Mouse (Mus musculus): ENCODE data around the gene Nynrin. TPM values are rescaled to one million over a fixed set of nuclear protein-coding genes. Genes with fewer than 3 reads are reported as not detected.

Gene Nynrin
- polyA plus RNA-seq (2014; fragmentation: Nextera tagmentation; extraction: Ambion mirVana), result 12.0 and 12.2 TPM in 2 replicates

DNA sequence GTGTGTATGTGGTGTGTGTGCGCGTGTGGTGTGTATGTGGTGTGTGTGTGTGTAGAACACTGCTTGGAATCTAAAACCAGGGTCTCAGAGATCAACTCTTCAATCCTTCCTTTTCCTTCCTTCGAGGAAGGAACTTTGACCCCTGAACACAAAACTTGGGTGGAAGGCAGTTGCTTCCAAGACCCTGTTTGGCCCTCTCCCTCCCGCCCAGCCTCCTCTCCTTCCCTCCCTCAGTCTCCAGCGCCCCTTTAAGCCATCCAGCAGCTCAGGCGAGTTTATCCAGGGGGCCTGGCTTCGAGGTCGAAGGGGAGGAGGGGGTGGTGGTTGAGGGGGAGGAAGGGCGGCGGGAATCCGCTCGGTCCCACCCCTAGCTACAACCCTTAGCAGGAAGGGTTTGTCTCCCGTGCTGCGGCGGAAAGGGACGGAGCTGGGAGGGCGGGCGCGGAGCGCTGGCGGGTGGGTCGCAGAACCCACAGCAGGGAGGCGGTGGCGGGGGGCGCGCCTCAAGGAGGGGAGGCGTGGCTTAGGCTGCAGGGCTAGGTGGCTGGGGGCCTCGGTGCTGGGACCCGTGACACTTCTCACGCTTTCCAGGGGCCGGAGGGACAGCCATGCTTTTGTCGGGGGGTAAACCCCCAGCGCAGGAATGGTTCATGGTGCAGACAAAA is at the start of gene Nynrin:
Gene Nynrin (plus strand): TSS at position 390 of the 665 bp plus-strand sequence.
- DNase-seq (ENCODE audit: low spot score) (peak; percentile 80), ATAC-seq (replicated peaks; ENCODE audit: low FRiP score) (peak; percentile 77)
- H3K4me1 ChIP-seq (replicated peaks; ENCODE audit: control insufficient read depth, insufficient read depth, low read length), result peaks cover 47% of the 10 kb centered on the region
- peak within 1 kb of the TSS; percentile 87 for H3K4me2 ChIP-seq
- H3K27ac ChIP-seq (ENCODE audit: low read depth, low read length), result peak within 1 kb of the TSS; percentile 91
- peak within 1 kb of the TSS; percentile 63 for H3K4me3 ChIP-seq (ENCODE audit: low read depth, low read length)
- H3K36me3 ChIP-seq (ENCODE audit: control insufficient read depth, insufficient read depth, low read length), result no peaks in the 10 kb centered on the region
- H3K27me3 ChIP-seq (replicated peaks; ENCODE audit: control insufficient read depth, insufficient read depth, low read length), result no peaks in the 10 kb centered on the region; the same call in 1 of the 2 replicates
- H3K9me3 ChIP-seq (ENCODE audit: control insufficient read depth, low read length), result no peaks in the 10 kb centered on the region
- WGBS, result 4% methylated on average over 32 of the region's 33 CpGs
- peak within 1 kb of the TSS; percentile 74 for H3K9ac ChIP-seq (ENCODE audit: low read depth, low read length)

DNA sequence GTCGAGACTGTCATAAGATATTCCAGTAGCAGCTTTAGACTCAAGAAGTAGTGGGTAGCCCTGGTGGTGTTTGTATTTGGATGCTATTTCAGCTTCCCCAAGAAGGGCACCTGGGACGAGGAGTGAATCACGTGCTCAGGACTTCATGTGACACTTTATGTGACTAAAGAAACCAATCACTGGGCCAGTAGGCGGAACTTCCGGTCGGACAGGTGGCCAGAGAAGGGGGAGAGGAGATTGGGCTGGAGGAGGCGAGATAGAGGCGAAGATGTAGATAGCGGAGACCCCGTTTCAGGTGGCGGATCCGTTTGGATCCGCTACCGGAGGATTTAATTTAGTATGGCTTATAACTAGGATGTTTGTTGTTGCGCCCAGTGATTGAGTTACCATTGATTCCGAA is 38.9 kb upstream of the Nynrin start:
- Histone ChIP-seq H3K9me3 (ENCODE audit: control insufficient read depth, low read length) (no peaks in the 10 kb centered on the region), H3K27me3 (replicated peaks; ENCODE audit: control insufficient read depth, insufficient read depth, low read length) (no peaks in the 10 kb centered on the region), H3K4me3 (ENCODE audit: low read depth, low read length) (peak overlapping the region; percentile 42), H3K4me2 (peak overlapping the region; percentile 64), H3K36me3 (ENCODE audit: control insufficient read depth, insufficient read depth, low read length) (no peaks in the 10 kb centered on the region), H3K4me1 (replicated peaks; ENCODE audit: control insufficient read depth, insufficient read depth, low read length) (no peaks in the 10 kb centered on the region), H3K27ac (ENCODE audit: low read depth, low read length) (no peak overlapping the region), H3K9ac (ENCODE audit: low read depth, low read length) (no peak overlapping the region; the same call in 1 of the 2 replicates)
- WGBS, result 26% methylated on average over 16 of the region's 16 CpGs
- ATAC-seq (replicated peaks; ENCODE audit: low FRiP score) (0 out of 2 replicates have a peak, but pooled peaks have one; percentile 43), DNase-seq (ENCODE audit: low spot score) (no peak)

DNA sequence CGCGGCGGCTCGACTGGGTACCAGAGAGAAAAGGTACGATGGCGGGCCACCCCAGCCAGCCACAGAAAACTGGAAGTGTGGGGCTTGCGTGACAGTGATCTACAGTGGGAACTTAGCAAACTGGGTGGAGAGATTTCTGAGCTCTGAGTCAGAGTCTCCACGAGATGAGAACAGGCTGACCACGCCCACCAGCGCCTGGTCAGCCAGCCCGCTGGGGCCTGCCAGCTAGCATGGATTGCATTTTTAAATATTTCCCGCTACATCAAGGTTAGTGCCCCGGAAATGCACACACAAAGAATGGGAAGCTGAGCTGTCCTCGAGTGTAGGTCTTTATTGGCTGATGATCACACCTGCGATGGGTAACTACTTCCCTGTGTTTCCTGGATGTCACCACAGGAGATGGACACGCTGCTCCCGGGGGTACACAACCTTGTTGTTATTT is 38.5 kb upstream of the Nynrin start:
- Histone ChIP-seq H3K9me3 (ENCODE audit: control insufficient read depth, low read length) (no peaks in the 10 kb centered on the region), H3K36me3 (ENCODE audit: control insufficient read depth, insufficient read depth, low read length) (no peaks in the 10 kb centered on the region), H3K9ac (ENCODE audit: low read depth, low read length) (no peak overlapping the region; the same call in 1 of the 2 replicates), H3K4me1 (replicated peaks; ENCODE audit: control insufficient read depth, insufficient read depth, low read length) (no peaks in the 10 kb centered on the region), H3K27me3 (replicated peaks; ENCODE audit: control insufficient read depth, insufficient read depth, low read length) (no peaks in the 10 kb centered on the region), H3K27ac (ENCODE audit: low read depth, low read length) (no peak overlapping the region), H3K4me2 (peak overlapping the region; percentile 64), H3K4me3 (ENCODE audit: low read depth, low read length) (peak overlapping the region; percentile 42)
- DNase-seq (ENCODE audit: low spot score) (no peak), ATAC-seq (replicated peaks; ENCODE audit: low FRiP score) (no peak; the same call in 1 of the 2 replicates)
- WGBS, result 29% methylated on average over 17 of the region's 17 CpGs

DNA sequence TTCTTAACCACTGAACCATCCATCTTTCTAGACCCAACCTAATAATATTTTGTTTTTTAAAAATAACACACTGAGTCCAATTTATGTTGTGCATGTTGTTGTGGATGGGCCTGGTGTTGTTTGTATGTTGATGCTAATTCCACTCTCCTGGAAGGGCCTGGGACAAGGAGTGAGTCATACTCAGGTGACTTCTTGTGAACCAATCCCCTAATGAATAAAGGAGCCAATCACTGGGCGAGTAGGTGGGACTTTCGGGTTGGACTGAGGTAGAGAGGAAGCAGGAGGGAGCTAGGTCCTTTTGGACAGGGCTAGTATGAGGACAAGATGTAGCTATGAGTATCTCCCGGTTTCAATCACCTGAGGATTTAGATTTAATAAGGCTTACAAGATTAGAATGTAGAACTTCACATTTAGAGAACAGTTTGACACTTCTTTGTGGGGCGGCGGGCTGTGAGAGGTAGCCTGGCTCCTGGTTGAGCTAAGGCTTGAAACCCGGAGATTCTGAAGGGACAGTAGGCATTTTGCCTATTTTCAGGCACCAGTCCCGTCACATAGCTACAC is 33.9 kb upstream of the Nynrin start:
- Histone ChIP-seq H3K4me3 (ENCODE audit: low read depth, low read length) (no peak overlapping the region), H3K4me1 (replicated peaks; ENCODE audit: control insufficient read depth, insufficient read depth, low read length) (peaks cover 13% of the 10 kb centered on the region)
- WGBS, result 69% methylated on average over 7 of the region's 7 CpGs

DNA sequence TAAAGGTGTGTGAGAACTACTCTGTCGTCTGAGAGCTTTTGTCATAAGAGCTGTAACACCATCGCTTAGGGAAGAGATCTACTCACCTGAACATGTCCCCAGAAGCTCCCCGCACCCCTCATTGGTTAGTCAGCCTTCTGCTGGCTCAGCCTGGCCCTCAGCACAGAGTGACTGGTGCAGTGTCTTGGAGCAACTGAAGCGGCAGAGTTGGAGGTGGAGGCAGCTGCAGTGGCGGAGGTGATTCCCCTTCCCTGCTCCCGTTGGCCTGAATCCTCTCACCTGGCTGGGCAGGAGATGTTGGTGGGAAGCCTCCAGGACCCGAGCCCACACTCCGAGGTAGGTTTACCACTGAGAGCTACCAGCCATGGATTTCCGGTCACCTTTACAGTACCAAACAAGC is 33.2 kb upstream of the Nynrin start:
- WGBS, result 79% methylated on average over 9 of the region's 9 CpGs
- H3K27me3 ChIP-seq (replicated peaks; ENCODE audit: control insufficient read depth, insufficient read depth, low read length), result peaks cover 25% of the 10 kb centered on the region
- H3K4me2 ChIP-seq, result no peak overlapping the region
- H3K9me3 ChIP-seq (ENCODE audit: control insufficient read depth, low read length), result no peaks in the 10 kb centered on the region
- ATAC-seq (replicated peaks; ENCODE audit: low FRiP score) (no peak), DNase-seq (ENCODE audit: low spot score) (no peak)
- no peak overlapping the region for H3K9ac ChIP-seq (ENCODE audit: low read depth, low read length)
- H3K4me1 ChIP-seq (replicated peaks; ENCODE audit: control insufficient read depth, insufficient read depth, low read length), result peaks cover 13% of the 10 kb centered on the region
- no peak overlapping the region for H3K4me3 ChIP-seq (ENCODE audit: low read depth, low read length)
- H3K36me3 ChIP-seq (ENCODE audit: control insufficient read depth, insufficient read depth, low read length), result no peaks in the 10 kb centered on the region
- no peak overlapping the region for H3K27ac ChIP-seq (ENCODE audit: low read depth, low read length)

More for the DNA sequence above, 33.9 kb upstream of the Nynrin start:
- ATAC-seq (replicated peaks; ENCODE audit: low FRiP score) (no peak), DNase-seq (ENCODE audit: low spot score) (no peak)
- no peaks in the 10 kb centered on the region for H3K36me3 ChIP-seq (ENCODE audit: control insufficient read depth, insufficient read depth, low read length)
- H3K4me2 ChIP-seq, result no peak overlapping the region
- H3K9me3 ChIP-seq (ENCODE audit: control insufficient read depth, low read length), result no peaks in the 10 kb centered on the region
- peaks cover 19% of the 10 kb centered on the region for H3K27me3 ChIP-seq (replicated peaks; ENCODE audit: control insufficient read depth, insufficient read depth, low read length)
- no peak overlapping the region for H3K9ac ChIP-seq (ENCODE audit: low read depth, low read length)
- H3K27ac ChIP-seq (ENCODE audit: low read depth, low read length), result no peak overlapping the region

DNA sequence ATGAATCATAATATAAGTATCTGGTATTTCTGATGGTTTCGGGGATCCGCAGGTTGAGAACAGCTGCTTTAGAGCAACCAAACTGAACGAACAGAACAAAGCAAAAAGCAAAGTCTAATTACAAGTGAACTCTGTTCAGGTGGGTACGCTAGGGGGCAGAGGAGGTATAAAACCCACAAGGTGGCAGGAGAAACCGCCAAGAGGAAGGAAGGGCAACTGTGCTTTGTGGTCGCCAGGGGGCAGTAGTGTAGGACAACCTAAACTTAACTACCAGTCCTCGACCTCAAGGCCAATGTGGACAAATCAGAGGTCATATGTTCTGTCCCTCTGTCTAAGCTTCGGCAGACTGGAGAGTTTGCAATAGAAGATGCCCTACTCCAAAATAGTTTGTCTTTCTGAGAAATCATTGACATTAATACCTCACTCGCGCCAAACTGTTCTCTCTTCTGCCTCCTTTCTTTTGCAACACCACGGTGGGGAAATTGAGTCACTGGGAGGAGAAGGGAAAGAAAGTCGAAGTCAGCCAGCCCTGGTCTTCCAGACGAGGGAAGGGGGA is 31.3 kb upstream of the Nynrin start:
- DNase-seq (ENCODE audit: low spot score), result peak; percentile 76
- H3K4me2 ChIP-seq, result peak overlapping the region; percentile 92
- H3K9ac ChIP-seq (ENCODE audit: low read depth, low read length), result peak overlapping the region; percentile 59
- peaks cover 20% of the 10 kb centered on the region for H3K4me1 ChIP-seq (replicated peaks; ENCODE audit: control insufficient read depth, insufficient read depth, low read length)
- 5% methylated on average over 13 of the region's 13 CpGs for WGBS
- peak overlapping the region; percentile 59 for H3K4me3 ChIP-seq (ENCODE audit: low read depth, low read length)
- ATAC-seq (replicated peaks; ENCODE audit: low FRiP score), result peak; percentile 58
- no peaks in the 10 kb centered on the region for H3K9me3 ChIP-seq (ENCODE audit: control insufficient read depth, low read length)
- peaks cover 43% of the 10 kb centered on the region for H3K27me3 ChIP-seq (replicated peaks; ENCODE audit: control insufficient read depth, insufficient read depth, low read length)
- H3K27ac ChIP-seq (ENCODE audit: low read depth, low read length), result peak overlapping the region; percentile 47; the same call in 1 of the 2 replicates
- no peaks in the 10 kb centered on the region for H3K36me3 ChIP-seq (ENCODE audit: control insufficient read depth, insufficient read depth, low read length)

DNA sequence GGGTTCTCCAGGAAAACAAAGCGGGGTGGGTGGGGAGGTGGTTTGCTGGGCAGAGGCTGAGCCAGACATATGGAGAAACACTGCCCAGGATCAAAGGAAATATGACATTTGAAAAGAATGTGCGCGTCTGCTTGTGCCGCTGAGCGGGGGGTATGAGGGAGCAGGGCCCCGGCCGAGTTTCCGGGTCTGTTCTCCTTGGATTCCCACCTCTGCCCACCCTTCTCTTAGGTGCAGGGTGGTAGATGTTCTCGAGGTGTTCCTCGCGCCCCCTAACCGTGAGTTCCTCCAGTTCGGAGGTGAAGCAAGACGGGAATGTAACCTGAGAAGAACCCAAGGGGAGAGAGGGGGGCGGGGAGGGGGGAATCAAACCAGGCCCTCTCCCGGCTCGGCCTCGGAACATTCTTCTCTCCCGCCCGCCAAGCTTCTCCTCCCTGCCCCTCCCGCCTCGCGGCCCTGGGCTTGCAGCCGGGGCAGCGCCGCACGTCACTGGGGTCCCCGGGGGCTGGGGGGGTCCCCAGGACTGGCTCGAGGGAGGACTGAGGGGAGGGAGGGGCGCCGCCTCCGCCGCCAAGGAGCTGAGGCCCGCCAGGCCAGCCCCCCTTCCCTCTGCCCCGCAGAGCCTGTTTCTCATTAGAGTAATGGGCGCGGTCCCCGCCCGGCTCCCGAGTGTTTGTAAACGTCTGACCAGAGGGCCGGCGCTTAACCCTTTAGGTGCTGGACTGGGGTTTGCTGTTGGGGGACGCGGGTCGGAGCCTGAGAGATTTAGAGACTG is 30.6 kb upstream of the Nynrin start, which contains the start of gene Nfatc4:
Gene Nfatc4 (plus strand): TSS at position 154 of the 772 bp plus-strand sequence.
- peaks cover 20% of the 10 kb centered on the region for H3K4me1 ChIP-seq (replicated peaks; ENCODE audit: control insufficient read depth, insufficient read depth, low read length)
- no peaks in the 10 kb centered on the region for H3K36me3 ChIP-seq (ENCODE audit: control insufficient read depth, insufficient read depth, low read length)
- peak within 1 kb of the TSS; percentile 59 for H3K4me3 ChIP-seq (ENCODE audit: low read depth, low read length)
- ATAC-seq (replicated peaks; ENCODE audit: low FRiP score) (peak; percentile 50), DNase-seq (ENCODE audit: low spot score) (peak; percentile 87)
- under 1% methylated on average over 42 of the region's 46 CpGs for WGBS
- peak within 1 kb of the TSS; percentile 92 for H3K4me2 ChIP-seq
- peaks cover 49% of the 10 kb centered on the region for H3K27me3 ChIP-seq (replicated peaks; ENCODE audit: control insufficient read depth, insufficient read depth, low read length)
- peak within 1 kb of the TSS; percentile 59 for H3K9ac ChIP-seq (ENCODE audit: low read depth, low read length)
- H3K27ac ChIP-seq (ENCODE audit: low read depth, low read length), result peak within 1 kb of the TSS; percentile 47
- H3K9me3 ChIP-seq (ENCODE audit: control insufficient read depth, low read length), result no peaks in the 10 kb centered on the region

DNA sequence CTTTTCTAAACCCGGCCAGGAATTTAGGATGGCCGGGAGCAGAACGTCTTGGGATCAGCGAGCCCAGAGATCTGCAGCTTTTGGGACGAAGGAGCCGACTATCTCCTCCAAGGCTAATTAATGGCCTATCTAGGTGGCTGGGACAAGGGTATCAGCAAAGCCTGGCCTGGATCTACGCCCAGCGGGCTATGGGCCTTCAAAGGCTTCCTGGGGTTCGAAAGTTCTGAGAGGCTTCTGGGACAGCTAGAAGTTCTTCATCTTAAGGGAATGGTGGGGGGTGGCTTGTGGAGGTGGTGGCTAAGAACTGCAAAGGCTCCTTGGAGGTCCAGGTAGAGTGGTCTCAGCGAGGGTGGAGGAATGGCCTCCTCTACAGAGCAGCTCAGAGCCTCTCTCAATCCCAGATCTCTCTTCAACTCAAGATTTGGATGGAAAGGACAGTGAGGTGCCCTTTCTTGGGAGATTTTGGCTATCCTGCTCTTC is 29.8 kb upstream of the Nynrin start:
- H3K27me3 ChIP-seq (replicated peaks; ENCODE audit: control insufficient read depth, insufficient read depth, low read length), result peaks cover 55% of the 10 kb centered on the region
- H3K4me3 ChIP-seq (ENCODE audit: low read depth, low read length), result peak overlapping the region; percentile 59
- H3K9ac ChIP-seq (ENCODE audit: low read depth, low read length), result peak overlapping the region; percentile 4; the same call in 1 of the 2 replicates
- no peaks in the 10 kb centered on the region for H3K36me3 ChIP-seq (ENCODE audit: control insufficient read depth, insufficient read depth, low read length)
- no peaks in the 10 kb centered on the region for H3K9me3 ChIP-seq (ENCODE audit: control insufficient read depth, low read length)
- H3K4me2 ChIP-seq, result peak overlapping the region; percentile 92
- peak overlapping the region; percentile 47 for H3K27ac ChIP-seq (ENCODE audit: low read depth, low read length)
- ATAC-seq (replicated peaks; ENCODE audit: low FRiP score) (no peak), DNase-seq (ENCODE audit: low spot score) (peak; percentile 59)
- H3K4me1 ChIP-seq (replicated peaks; ENCODE audit: control insufficient read depth, insufficient read depth, low read length), result peaks cover 27% of the 10 kb centered on the region
- WGBS, result 4% methylated on average over 10 of the region's 10 CpGs
